Mouse (Mus musculus) cortical plate, adult 2 months (tissue): ENCODE measurements around the gene St8sia4.

Experiments
- CTCF ChIP-seq: fragments of 200-500 bp; IDR thresholded peaks from 2 replicates; pipeline ENCODE4 v1.5.1; 2011; ENCODE audit warnings: mild to moderate bottlenecking, control low read depth, low read length; ENCODE audit not compliant: insufficient read depth; ENCODE audit errors: extremely low read depth
- POLR2A ChIP-seq: fragments of 200-500 bp; IDR thresholded peaks from 2 replicates; pipeline ENCODE4 v1.6.1; 2011; ENCODE audit warnings: mild to moderate bottlenecking, low read length, control low read depth; ENCODE audit not compliant: insufficient read depth; ENCODE audit errors: extremely low read depth

GRCm38 (mm10) chr1:95571106-95571505 lies 96.3 kb downstream of the St8sia4 start:
- TF ChIP-seq CTCF (no peak), POLR2A (no peak)
